Mouse (Mus musculus) adrenal gland, postnatal 4 days (tissue): ENCODE results near the gene Tmem104. TPM values are rescaled to one million over a fixed set of nuclear protein-coding genes. Genes with fewer than 3 reads are reported as not detected.
A peak's percentile ranks its signal among the peaks of the same experiment; 100 is the strongest.

Experiments used
- DNase-seq, 2 experiments: peaks; one replicate each; pipeline ENCODE4 v3.0.0; 2021 to 2022; ENCODE audit warnings: low spot score in 2 of 2, mixed read lengths in 2 of 2
- total RNA-seq, 2 experiments: library from RNA; stranded (reverse); gene quantifications; 2 replicates each; pipeline ENCODE4 v1.2.3; 2021

Tmem104 gene
- total RNA-seq, 2 experiments from 2014 or later: 11.9 to 12.0 TPM

GRCm38 (mm10) chr11:115164976-115165374 lies 22.3 kb upstream of the Tmem104 start:
- no peak for DNase-seq

- DNase-seq: no peak
These were observed 20.5 kb upstream of the Tmem104 start for GRCm38 (mm10) chr11:115166776-115167175.

GRCm38 (mm10) chr11:115167631-115168249 lies 19.5 kb upstream of the Tmem104 start:
- DNase-seq: no peak

- DNase-seq: no peak
These were observed 17.9 kb upstream of the Tmem104 start for GRCm38 (mm10) chr11:115169430-115169829.

GRCm38 (mm10) chr11:115171125-115171524 lies 16.2 kb upstream of the Tmem104 start:
- no peak for DNase-seq

GRCm38 (mm10) chr11:115172825-115173287 lies 14.4 kb upstream of the Tmem104 start:
- no peak for DNase-seq

- DNase-seq: no peak
These were observed 13.5 kb upstream of the Tmem104 start for GRCm38 (mm10) chr11:115173549-115174339.

- no peak for DNase-seq
These were observed 10.7 kb upstream of the Tmem104 start for GRCm38 (mm10) chr11:115176399-115177190.

GRCm38 (mm10) chr11:115177559-115178195 lies 9.6 kb upstream of the Tmem104 start:
- no peak for DNase-seq

GRCm38 (mm10) chr11:115178766-115179165 lies 8.5 kb upstream of the Tmem104 start:
- DNase-seq: no peak

GRCm38 (mm10) chr11:115179191-115179590 lies 8.1 kb upstream of the Tmem104 start:
- no peak for DNase-seq

GRCm38 (mm10) chr11:115179881-115180280 lies 7.4 kb upstream of the Tmem104 start:
- no peak for DNase-seq

- peak; percentile 63 to 76 for DNase-seq
These were observed 5.2 kb upstream of the Tmem104 start for GRCm38 (mm10) chr11:115181913-115182638.

GRCm38 (mm10) chr11:115184973-115185372 lies 2.3 kb upstream of the Tmem104 start:
- DNase-seq: no peak

GRCm38 (mm10) chr11:115187693-115188092 lies 406 bp downstream of the Tmem104 start, which contains the start of gene Nat9:
Gene Nat9 (minus strand): TSS chr11:115187859.
- no peak for DNase-seq

GRCm38 (mm10) chr11:115188539-115189231 lies 1.4 kb downstream of the Tmem104 start:
- DNase-seq: no peak

- DNase-seq: no peak
These were observed 2.0 kb downstream of the Tmem104 start for GRCm38 (mm10) chr11:115189304-115189703.

GRCm38 (mm10) chr11:115192180-115192579 lies 4.9 kb downstream of the Tmem104 start:
- no peak for DNase-seq

GRCm38 (mm10) chr11:115194693-115195092 lies 7.4 kb downstream of the Tmem104 start:
- no peak for DNase-seq

- DNase-seq: no peak
These were observed 8.6 kb downstream of the Tmem104 start for GRCm38 (mm10) chr11:115195933-115196332.
